Mouse (Mus musculus) heart, embryonic 11.5 days (tissue): ENCODE measurements around the gene Vps8. TPM values are rescaled to one million over a fixed set of nuclear protein-coding genes. Genes with fewer than 3 reads are reported as not detected.

ENCODE experiments used
- ATAC-seq: fragments of 200-750 bp; cut with Nextera tagmentation; replicated peaks from 2 replicates; pipeline ENCODE4 v1.8.0; 2017; ENCODE audit warnings: moderate library complexity; ENCODE audit not compliant: insufficient number of reproducible peaks, low FRiP score, low TSS enrichment
- H3K27ac ChIP-seq: fragments of 300-500 bp; sonication (generic); 2 replicates; pipeline ENCODE4 v1.5.1; 2014; ENCODE audit warnings: mild to moderate bottlenecking, low read depth, low read length
- H3K27me3 ChIP-seq: fragments of 300-500 bp; sonication (generic); 2 replicates; pipeline ENCODE4 v1.6.1; 2014; ENCODE audit warnings: mild to moderate bottlenecking, low read length, mixed read lengths; ENCODE audit not compliant: control insufficient read depth, insufficient read depth
- H3K36me3 ChIP-seq: fragments of 300-500 bp; sonication (generic); 2 replicates; pipeline ENCODE4 v1.6.1; 2014; ENCODE audit warnings: mild to moderate bottlenecking, low read length, moderate library complexity, mixed read lengths; ENCODE audit not compliant: control insufficient read depth, insufficient read depth
- H3K4me1 ChIP-seq: fragments of 300-500 bp; sonication (generic); 2 replicates; pipeline ENCODE4 v1.6.1; 2014; ENCODE audit warnings: low read length; ENCODE audit not compliant: control insufficient read depth, insufficient read depth
- H3K4me2 ChIP-seq: fragments of 300-500 bp; sonication (generic); 2 replicates; pipeline ENCODE4 v1.6.1; 2014; ENCODE audit warnings: mild to moderate bottlenecking, moderate library complexity
- H3K4me3 ChIP-seq: fragments of 300-500 bp; sonication (generic); 2 replicates; pipeline ENCODE4 v1.5.1; 2014; ENCODE audit warnings: low read depth, low read length
- H3K9ac ChIP-seq: fragments of 300-500 bp; sonication (generic); 2 replicates; pipeline ENCODE4 v1.6.1; 2014; ENCODE audit warnings: mild to moderate bottlenecking, low read depth, low read length, moderate library complexity
- H3K9me3 ChIP-seq: fragments of 300-500 bp; sonication (generic); replicated peaks from 2 replicates; pipeline ENCODE4 v1.6.1; 2016; ENCODE audit warnings: low read length; ENCODE audit not compliant: control insufficient read depth
- WGBS: fragments of 180-500 bp; shearing (Covaris S2); extraction: QIAGEN DNeasy Blood & Tissue Kit; methylation state at CpG from one replicate; pipeline ENCODE4 v1.1.7; 2014; ENCODE audit not compliant: insufficient replicate concordance; 5-methylcytosine and 5-hydroxymethylcytosine counted together
- polyA plus RNA-seq: library from polyadenylated mRNA; unstranded; fragments of >200 nt; fragmentation: Nextera tagmentation; extraction: Ambion mirVana; gene quantifications from 2 replicates; pipeline ENCODE4 v1.2.1, GENCODE M21; 2014

Vps8 gene
- polyA plus RNA-seq, 1 experiment from 2014 or later, result 22.5 TPM

GRCm38 (mm10) chr16:21536240-21537005 lies 113.5 kb downstream of the Vps8 start:
- peaks cover 4% of the 10 kb centered on the region; the same call in 1 of the 2 replicates for H3K36me3 ChIP-seq
- 0 out of 2 replicates have a peak, but pooled peaks have one; percentile 7 for ATAC-seq
- no peaks in the 10 kb centered on the region for H3K4me1 ChIP-seq
- H3K9me3 ChIP-seq, result no peaks in the 10 kb centered on the region
- H3K27me3 ChIP-seq, result no peaks in the 10 kb centered on the region
- no peak overlapping the region for H3K4me2 ChIP-seq
- 66% methylated on average over 7 of the region's 7 CpGs for WGBS
- H3K4me3 ChIP-seq, result no peak overlapping the region
- H3K9ac ChIP-seq, result no peak overlapping the region
- H3K27ac ChIP-seq, result no peak overlapping the region

DNA sequence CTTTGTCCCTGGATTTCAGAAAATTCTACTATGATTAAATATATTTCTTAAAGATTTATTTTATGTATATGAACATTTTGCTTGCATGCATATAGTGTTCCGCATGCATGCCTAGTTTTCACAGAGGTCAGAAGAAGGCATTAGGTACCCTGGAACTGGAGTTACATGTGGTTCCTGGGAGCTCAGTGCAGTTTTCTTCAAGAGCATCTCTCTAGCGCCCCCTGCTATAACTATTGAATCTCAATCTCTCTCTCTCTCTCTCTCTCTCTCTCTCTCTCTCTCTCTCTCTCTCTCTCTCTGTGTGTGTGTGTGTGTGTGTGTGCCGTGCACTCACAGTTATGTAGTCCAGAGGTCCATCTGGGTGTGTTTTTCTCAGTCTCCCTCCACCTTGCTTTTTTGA lies 114.4 kb downstream of the Vps8 start:
- Histone ChIP-seq H3K4me1 (no peaks in the 10 kb centered on the region), H3K9me3 (no peaks in the 10 kb centered on the region), H3K27me3 (no peaks in the 10 kb centered on the region), H3K4me3 (no peak overlapping the region), H3K4me2 (no peak overlapping the region), H3K9ac (no peak overlapping the region), H3K27ac (no peak overlapping the region), H3K36me3 (peaks cover 4% of the 10 kb centered on the region; the same call in 1 of the 2 replicates)
- ATAC-seq, result no peak
- 62% methylated on average over 3 of the region's 3 CpGs for WGBS

DNA sequence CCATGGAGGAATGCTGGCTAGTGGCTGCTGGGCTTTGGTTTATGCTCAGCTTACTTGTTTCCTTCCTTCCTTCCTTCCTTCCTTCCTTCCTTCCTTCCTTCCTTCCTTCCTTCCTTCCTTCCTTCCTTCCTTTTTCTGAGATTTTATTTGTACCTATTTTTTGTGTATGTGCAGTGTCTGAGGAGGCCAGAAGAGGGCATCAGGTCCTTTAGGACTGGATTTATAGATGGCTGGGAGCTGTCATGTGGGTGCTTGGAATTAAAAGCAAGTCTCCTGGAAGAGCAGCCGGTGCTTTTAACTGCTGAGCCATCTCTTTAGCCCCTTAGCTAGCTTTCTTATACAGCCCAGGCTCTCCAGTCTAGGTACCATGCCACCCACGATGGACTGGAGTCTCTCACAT lies 116.0 kb downstream of the Vps8 start:
- 60% methylated on average over 2 of the region's 2 CpGs for WGBS
- H3K36me3 ChIP-seq, result peaks cover 4% of the 10 kb centered on the region; the same call in 1 of the 2 replicates
- no peaks in the 10 kb centered on the region for H3K4me1 ChIP-seq
- no peak overlapping the region for H3K4me3 ChIP-seq
- H3K4me2 ChIP-seq, result no peak overlapping the region
- H3K27me3 ChIP-seq, result no peaks in the 10 kb centered on the region
- H3K27ac ChIP-seq, result no peak overlapping the region
- ATAC-seq, result no peak
- H3K9me3 ChIP-seq, result no peaks in the 10 kb centered on the region
- no peak overlapping the region for H3K9ac ChIP-seq

DNA sequence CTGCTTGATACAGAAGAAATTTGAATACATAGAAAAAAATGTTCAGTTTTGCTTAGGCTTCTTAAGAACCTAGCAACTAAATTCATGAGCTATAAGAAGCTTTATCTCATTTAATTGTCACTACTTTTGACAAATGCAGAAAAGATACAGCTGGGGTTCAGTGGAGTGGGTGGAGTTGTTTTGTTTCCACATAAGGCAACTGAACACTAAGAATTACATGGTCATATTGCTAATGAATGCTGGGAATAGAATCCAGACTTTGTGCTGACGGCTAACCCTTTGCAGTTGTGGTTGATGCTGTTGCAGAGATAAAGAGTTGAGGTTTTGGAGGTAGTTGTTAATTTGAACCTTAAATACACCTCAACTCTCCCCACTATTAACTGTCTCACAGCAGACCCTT lies 119.6 kb downstream of the Vps8 start:
- H3K4me3 ChIP-seq, result no peak overlapping the region
- no peak overlapping the region for H3K4me2 ChIP-seq
- no peaks in the 10 kb centered on the region for H3K27me3 ChIP-seq
- no peaks in the 10 kb centered on the region for H3K4me1 ChIP-seq
- no peak overlapping the region for H3K27ac ChIP-seq
- no peaks in the 10 kb centered on the region for H3K36me3 ChIP-seq
- no peaks in the 10 kb centered on the region for H3K9me3 ChIP-seq
- no peak overlapping the region for H3K9ac ChIP-seq
- ATAC-seq, result no peak
- WGBS, result 75% methylated on average over 1 of the region's 1 CpGs

DNA sequence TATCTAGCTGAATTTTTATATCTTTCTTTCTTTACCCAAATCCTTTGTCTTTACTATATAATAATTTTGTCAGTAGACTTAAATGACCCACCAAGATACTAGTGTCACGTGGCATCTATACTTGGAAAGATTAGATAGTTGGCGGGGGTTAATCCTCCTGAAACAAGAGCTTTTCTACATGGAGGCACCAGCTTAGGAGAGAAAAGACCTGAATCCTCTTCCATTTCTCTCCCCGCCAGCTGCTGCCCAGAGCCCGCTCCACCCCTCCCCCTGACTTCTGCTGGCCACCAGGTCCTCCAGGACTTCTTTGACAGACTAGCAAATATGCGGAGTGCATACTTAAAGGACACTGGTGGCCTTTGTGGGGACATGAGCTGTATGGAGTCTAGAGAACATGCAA lies 124.5 kb downstream of the Vps8 start:
- Histone ChIP-seq H3K9me3 (no peaks in the 10 kb centered on the region), H3K4me2 (no peak overlapping the region), H3K4me1 (no peaks in the 10 kb centered on the region), H3K27me3 (no peaks in the 10 kb centered on the region), H3K4me3 (no peak overlapping the region), H3K36me3 (no peaks in the 10 kb centered on the region), H3K9ac (no peak overlapping the region), H3K27ac (no peak overlapping the region)
- no peak for ATAC-seq
- WGBS, result 68% methylated on average over 5 of the region's 5 CpGs

DNA sequence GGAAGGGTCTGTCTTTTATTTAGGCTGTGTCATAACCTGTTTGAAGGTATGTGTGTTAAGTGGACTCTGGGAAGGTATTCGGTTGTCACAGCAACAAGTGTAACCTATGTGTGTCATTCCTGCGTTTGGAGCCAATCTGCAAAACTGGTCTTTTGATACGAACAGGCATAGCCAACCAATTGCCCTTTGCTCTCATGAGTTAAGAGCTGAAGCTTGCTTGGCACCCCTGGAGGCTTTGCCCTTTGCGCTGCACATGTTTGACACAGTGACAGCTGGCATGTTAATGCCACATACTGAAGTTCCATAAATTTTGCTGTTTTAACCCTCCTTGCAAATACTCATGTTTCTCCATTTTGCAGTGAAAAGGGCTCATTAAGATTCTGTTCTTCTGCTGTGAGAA lies 126.8 kb downstream of the Vps8 start:
- Histone ChIP-seq H3K9ac (no peak overlapping the region), H3K36me3 (no peaks in the 10 kb centered on the region), H3K4me3 (no peak overlapping the region), H3K4me2 (no peak overlapping the region), H3K4me1 (no peaks in the 10 kb centered on the region), H3K9me3 (no peaks in the 10 kb centered on the region), H3K27me3 (no peaks in the 10 kb centered on the region), H3K27ac (no peak overlapping the region)
- no peak for ATAC-seq
- WGBS, result 87% methylated on average over 4 of the region's 4 CpGs

GRCm38 (mm10) chr16:21550453-21550852 lies 127.5 kb downstream of the Vps8 start:
- no peaks in the 10 kb centered on the region for H3K9me3 ChIP-seq
- no peak for ATAC-seq
- H3K4me2 ChIP-seq, result no peak overlapping the region
- H3K9ac ChIP-seq, result no peak overlapping the region
- WGBS, result 64% methylated on average over 7 of the region's 7 CpGs
- H3K4me1 ChIP-seq, result no peaks in the 10 kb centered on the region
- H3K36me3 ChIP-seq, result no peaks in the 10 kb centered on the region
- H3K4me3 ChIP-seq, result no peak overlapping the region
- H3K27me3 ChIP-seq, result no peaks in the 10 kb centered on the region
- H3K27ac ChIP-seq, result no peak overlapping the region

GRCm38 (mm10) chr16:21553506-21553905 lies 130.6 kb downstream of the Vps8 start:
- Histone ChIP-seq H3K4me2 (no peak overlapping the region), H3K4me1 (no peaks in the 10 kb centered on the region), H3K27ac (no peak overlapping the region), H3K27me3 (no peaks in the 10 kb centered on the region), H3K9me3 (no peaks in the 10 kb centered on the region), H3K36me3 (no peaks in the 10 kb centered on the region), H3K4me3 (no peak overlapping the region), H3K9ac (no peak overlapping the region)
- 82% methylated on average over 3 of the region's 3 CpGs for WGBS
- no peak for ATAC-seq
